Mouse (Mus musculus) mature B cell (primary cell): ENCODE data around the gene Xrcc1.

ENCODE experiments used
- in situ Hi-C: fragments of 300-500 bp; cut with MboI; formaldehyde crosslinking; loops from 2 replicates; pipeline ENCODE4 v1.14.3; 2019

Gene Xrcc1

DNA sequence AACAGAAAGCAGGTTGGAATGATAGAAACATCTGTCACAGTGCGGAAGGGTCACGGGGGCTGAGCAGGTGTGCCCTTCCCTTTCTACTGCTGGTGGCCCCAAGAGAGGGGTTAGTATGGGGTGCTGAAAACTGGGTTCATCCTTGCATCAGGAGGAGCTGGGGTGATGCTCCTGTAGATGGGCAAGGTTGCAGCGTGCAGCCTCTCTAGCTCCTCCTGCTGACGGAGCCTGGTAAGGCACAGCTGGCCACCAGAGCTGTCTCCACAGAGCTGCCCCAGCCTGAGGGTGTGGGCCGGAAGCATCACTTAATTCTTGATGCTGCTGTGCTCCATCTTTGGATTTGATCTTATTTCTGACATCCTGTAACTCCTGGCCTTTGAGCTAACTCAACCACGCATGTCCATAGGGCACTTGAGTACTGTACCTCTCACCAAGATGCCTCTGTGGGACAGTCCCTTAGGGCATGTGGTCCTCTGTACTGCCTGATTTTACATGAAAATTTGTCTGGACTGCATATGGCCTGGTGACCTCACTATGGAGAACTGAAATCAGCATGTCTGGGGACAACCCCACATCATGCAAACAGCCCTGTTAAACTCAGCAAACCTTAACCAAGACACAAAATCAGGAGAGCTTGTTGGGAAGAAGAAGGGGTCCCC lies 18.6 kb downstream of the Xrcc1 start:
- in situ Hi-C loops = no loop called here

- in situ Hi-C loops = no loop called here
Measured at GRCm38 (mm10) chr7:24565627-24566026, 19.5 kb downstream of the Xrcc1 start.

DNA sequence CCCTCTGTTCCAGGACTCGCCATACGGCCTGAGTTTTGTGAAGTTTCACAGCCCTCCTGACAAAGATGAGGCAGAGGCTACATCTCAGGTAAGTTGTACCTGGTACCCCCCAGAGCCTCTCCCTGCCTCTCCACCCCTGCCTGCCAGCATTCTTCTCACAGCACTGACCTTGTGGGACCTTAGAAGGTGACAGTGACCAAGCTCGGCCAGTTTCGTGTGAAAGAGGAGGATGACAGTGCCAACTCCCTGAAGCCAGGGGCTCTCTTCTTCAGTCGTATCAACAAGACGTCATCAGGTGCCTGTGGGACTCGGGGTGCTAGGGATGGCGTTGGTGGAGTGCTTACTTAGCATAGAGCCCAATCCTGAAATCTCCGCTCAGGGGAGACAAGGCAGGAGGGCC lies 20.1 kb downstream of the Xrcc1 start:
- in situ Hi-C loops = no loop called here

GRCm38 (mm10) chr7:24568512-24568911 lies 22.4 kb downstream of the Xrcc1 start:
- in situ Hi-C loops = no loop called here

- in situ Hi-C loops = no loop called here
Measured at GRCm38 (mm10) chr7:24571071-24571470, 25.0 kb downstream of the Xrcc1 start.

DNA sequence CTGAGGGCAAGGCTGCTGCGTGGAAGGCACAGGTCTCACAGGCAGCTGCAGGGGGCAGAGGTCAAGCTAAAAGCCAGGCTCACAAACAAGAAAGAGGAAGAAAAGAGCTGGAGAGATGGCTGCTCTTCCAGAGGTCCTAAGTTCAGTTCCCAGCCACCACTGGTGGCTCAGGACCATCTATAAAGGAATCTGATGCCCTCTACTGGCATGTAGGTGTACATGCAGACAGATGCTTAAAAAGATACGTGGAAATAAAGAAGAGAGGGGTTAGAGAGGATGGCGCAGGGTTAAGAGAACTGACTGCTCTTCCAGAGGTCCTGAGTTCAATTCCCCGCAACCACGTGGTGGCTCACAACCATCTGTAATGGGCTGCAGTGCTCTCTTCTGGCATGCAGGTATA lies 26.4 kb downstream of the Xrcc1 start:
- in situ Hi-C loops = no loop called here

- in situ Hi-C loops = no loop called here
Measured at GRCm38 (mm10) chr7:24574224-24574796, 28.2 kb downstream of the Xrcc1 start.

DNA sequence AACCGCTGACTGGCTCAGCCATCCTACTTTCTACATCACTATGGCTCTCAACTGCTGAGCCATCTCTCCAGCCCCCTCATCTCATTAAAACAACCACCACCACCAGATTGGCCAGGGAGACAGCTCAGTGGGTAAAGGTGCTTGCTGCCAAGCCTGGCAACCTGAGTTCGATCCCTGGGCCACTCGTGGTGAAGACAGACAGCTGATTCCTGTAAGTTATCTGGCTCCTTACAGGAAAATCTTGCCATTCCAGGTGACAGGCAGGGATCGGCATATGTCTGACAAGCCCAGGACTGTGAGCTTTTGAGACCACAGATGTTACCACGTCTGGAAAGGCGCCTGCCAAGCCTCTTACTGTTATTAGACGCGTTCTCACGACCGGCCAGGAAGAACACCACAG lies 31.7 kb downstream of the Xrcc1 start:
- in situ Hi-C loops = no loop called here

GRCm38 (mm10) chr7:24584876-24585275 lies 38.8 kb downstream of the Xrcc1 start:
- in situ Hi-C loops = no loop called here

GRCm38 (mm10) chr7:24585995-24586394 lies 39.9 kb downstream of the Xrcc1 start:
- in situ Hi-C loops = no loop called here

- in situ Hi-C loops = no loop called here
Measured at GRCm38 (mm10) chr7:24586828-24587227, 40.7 kb downstream of the Xrcc1 start.

- in situ Hi-C loops = no loop called here
Measured at GRCm38 (mm10) chr7:24587330-24588105, 41.4 kb downstream of the Xrcc1 start, which contains the start of the genes Ethe1 and Zfp575. Gene Ethe1, plus strand, starts transcription at chr7:24587543. Gene Zfp575, minus strand, starts transcription at chr7:24587641.

- in situ Hi-C loops = no loop called here
Measured at GRCm38 (mm10) chr7:24588336-24588735, 42.2 kb downstream of the Xrcc1 start.

DNA sequence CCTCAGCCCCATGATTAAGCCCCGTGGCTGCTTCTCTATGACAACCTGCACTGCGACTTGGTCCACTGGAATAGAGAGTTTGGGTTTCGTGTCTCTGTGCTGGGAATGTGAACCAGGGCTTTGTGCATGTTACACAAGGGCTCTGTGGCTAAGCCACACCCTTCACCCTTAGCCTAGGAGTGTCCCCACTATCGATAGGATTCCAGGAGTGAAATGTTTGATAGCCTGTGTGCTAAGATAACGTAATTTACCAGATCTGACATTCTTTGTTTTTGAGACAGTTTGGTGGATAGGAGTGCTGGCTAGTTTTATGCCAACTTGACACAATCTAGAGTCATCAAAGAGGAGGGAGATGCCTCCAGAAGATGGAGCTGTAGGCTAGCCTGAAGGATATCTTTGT lies 45.6 kb downstream of the Xrcc1 start:
- in situ Hi-C loops = no loop called here

GRCm38 (mm10) chr7:24592163-24592562 lies 46.1 kb downstream of the Xrcc1 start:
- in situ Hi-C loops = no loop called here

DNA sequence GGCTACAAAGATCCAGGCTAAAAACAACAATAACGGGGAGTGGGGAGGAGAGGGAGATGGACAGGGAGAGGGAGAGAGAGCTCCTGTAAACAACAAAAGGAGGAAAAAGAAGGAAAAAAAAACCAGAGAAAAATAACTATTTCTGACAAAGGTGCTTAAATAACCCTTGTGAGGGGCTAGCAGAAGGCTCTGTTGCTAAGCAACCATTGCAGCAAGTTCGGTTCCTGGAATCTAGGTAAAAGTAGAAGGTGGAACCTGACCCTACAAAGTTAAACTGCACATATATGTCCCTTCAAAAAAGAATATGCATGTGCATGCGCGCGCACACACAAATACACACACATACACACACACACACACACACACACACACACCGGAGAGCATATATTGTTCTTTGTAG lies 46.7 kb downstream of the Xrcc1 start:
- in situ Hi-C loops = no loop called here

DNA sequence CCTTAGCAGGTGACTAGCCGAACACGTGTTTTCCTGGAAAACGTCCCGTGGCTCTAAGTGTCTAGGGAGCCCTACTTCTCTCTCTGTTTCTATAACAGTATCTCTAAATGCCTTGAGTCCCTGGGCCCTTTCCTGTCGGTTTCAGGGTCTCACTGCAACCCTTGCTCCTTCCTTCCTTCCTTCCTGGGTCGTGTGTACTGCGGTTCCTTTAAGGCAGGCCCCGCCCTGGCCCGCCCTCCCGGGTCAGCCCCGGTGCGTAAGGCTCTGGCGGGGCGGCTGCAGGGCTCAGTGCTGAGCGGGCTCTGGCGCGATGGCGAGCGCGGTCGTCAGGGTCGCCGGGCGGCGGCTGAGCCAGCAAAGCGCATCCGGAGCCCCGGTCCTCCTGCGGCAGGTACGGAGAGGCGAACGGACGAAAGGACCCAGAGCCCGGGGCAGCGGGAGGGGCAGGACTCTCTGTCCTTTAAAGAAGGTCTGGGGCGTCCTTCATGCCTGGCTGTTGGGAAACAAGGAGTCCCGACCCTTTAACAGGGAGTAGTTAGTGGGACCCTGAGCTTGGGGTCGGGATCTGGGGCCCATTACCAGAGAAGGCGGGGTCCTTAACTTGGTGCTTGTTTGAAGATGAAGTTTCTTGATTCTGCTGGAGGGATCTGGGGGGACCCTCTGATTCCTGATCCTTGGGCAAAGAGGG lies 47.7 kb downstream of the Xrcc1 start:
- in situ Hi-C loops = no loop called here

DNA sequence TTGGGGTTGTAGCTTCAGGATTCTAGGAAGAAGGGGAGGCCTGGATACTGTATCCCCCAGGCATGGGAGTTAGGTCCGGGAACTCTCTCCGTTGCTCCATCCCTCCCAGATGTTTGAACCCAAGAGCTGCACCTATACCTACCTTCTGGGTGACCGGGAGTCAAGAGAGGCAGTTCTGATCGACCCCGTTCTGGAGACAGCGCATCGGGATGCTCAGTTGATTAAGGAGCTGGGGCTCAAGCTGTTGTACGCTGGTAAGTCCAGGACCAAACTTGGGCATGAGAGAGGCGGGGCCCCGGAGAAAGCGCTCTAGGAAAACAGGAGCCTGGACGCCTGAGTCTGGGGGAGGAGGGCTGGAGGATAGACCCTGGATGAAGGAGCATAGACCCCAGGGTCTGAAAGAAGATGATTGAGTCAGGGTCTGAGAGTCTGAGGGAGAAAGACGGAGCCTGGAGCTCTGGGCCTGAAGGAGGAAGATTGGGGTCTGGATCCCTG lies 48.3 kb downstream of the Xrcc1 start:
- in situ Hi-C loops = no loop called here

GRCm38 (mm10) chr7:24595464-24595863 lies 49.4 kb downstream of the Xrcc1 start:
- in situ Hi-C loops = no loop called here

- in situ Hi-C loops = no loop called here
Measured at GRCm38 (mm10) chr7:24598121-24598520, 52.0 kb downstream of the Xrcc1 start.

- in situ Hi-C loops = no loop called here
Measured at GRCm38 (mm10) chr7:24599211-24600067, 53.4 kb downstream of the Xrcc1 start.
